Mouse (Mus musculus) embryonic facial prominence, embryonic 13.5 days (tissue): ENCODE data around the gene D630023F18Rik. TPM values are rescaled to one million over a fixed set of nuclear protein-coding genes. Genes with fewer than 3 reads are reported as not detected.

Experiments used
- ATAC-seq: fragments of 200-750 bp; cut with Nextera tagmentation; 2 replicates; pipeline ENCODE4 v1.8.0; 2017; ENCODE audit warnings: low read depth; ENCODE audit not compliant: insufficient number of reproducible peaks, insufficient read depth, low FRiP score, low TSS enrichment
- H3K27ac ChIP-seq: fragments of 300-500 bp; sonication (generic); 2 replicates; pipeline ENCODE4 v1.5.1; 2015; ENCODE audit warnings: moderate library complexity, mild to moderate bottlenecking, inconsistent platforms
- H3K27me3 ChIP-seq: fragments of 300-500 bp; sonication (generic); 2 replicates; pipeline ENCODE4 v1.6.1; 2015; ENCODE audit warnings: mild to moderate bottlenecking, inconsistent platforms
- H3K36me3 ChIP-seq: fragments of 300-500 bp; sonication (generic); 2 replicates; pipeline ENCODE4 v1.6.1; 2015; ENCODE audit warnings: mild to moderate bottlenecking, inconsistent platforms
- H3K4me1 ChIP-seq: fragments of 300-500 bp; sonication (generic); 2 replicates; pipeline ENCODE4 v1.6.1; 2015; ENCODE audit warnings: inconsistent platforms
- H3K4me2 ChIP-seq: fragments of 300-500 bp; sonication (generic); 2 replicates; pipeline ENCODE4 v1.6.1; 2015; ENCODE audit warnings: moderate library complexity, mild to moderate bottlenecking, inconsistent platforms
- H3K4me3 ChIP-seq: fragments of 300-500 bp; sonication (generic); 2 replicates; pipeline ENCODE4 v1.5.1; 2015; ENCODE audit warnings: mild to moderate bottlenecking, inconsistent platforms
- H3K9ac ChIP-seq: fragments of 300-500 bp; sonication (generic); 2 replicates; pipeline ENCODE4 v1.6.1; 2015; ENCODE audit warnings: mild to moderate bottlenecking, inconsistent platforms
- H3K9me3 ChIP-seq: fragments of 300-500 bp; sonication (generic); 2 replicates; pipeline ENCODE4 v1.6.1; 2016; ENCODE audit warnings: inconsistent platforms
- WGBS: fragments of 180-500 bp; shearing (Covaris S2); methylation state at CpG from one replicate; pipeline ENCODE4 v1.1.7; 2015; ENCODE audit warnings: mixed read lengths; 5-methylcytosine and 5-hydroxymethylcytosine counted together
- polyA plus RNA-seq: library from polyadenylated mRNA; unstranded; fragments of >200 nt; fragmentation: Nextera tagmentation; extraction: Ambion mirVana; gene quantifications from 2 replicates; pipeline ENCODE4 v1.2.1, GENCODE M21; 2015

The D630023F18Rik gene
- polyA plus RNA-seq, 1 experiment from 2014 or later: 0.15 TPM

DNA sequence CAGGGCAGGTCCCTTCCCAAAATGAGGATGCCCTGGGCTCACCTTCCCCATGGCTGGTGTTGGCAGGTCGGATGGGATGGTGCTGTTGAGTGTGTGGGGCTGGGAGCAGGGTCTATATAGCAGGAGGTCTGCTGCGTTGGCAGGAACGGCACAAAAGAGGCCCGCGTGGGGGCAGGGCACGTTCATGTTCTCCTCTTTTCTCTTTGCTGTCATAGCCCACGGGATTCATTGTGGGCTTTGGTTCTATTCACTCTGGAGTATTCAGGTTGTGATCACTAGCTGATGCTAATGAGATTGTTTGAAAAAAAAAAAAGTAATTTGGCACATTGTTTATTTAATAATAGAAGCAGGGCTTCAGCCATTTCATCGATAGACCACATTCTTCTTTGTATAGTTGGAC, 59.7 kb downstream of the D630023F18Rik start, which contains the start of gene Crygd:
Gene Crygd, minus strand, starts transcription at position 101 of the 400 bp plus-strand sequence.
- Histone ChIP-seq H3K9me3 (no peaks in the 10 kb centered on the region), H3K36me3 (no peaks in the 10 kb centered on the region), H3K9ac (no peak within 1 kb of the TSS), H3K4me1 (no peaks in the 10 kb centered on the region), H3K27me3 (no peaks in the 10 kb centered on the region), H3K4me2 (no peak within 1 kb of the TSS), H3K27ac (no peak within 1 kb of the TSS), H3K4me3 (no peak within 1 kb of the TSS)
- ATAC-seq: no peak
- WGBS: 87% methylated on average over 8 of the region's 8 CpGs

Other genes with a start within 250 kb of the D630023F18Rik start
- gene Plekhm3, start 166.4 kb downstream of the D630023F18Rik start, polyA plus RNA-seq: 8.6 and 8.7 TPM in 2 replicates
- 0.29 TPM in 1 of 2 replicates, not detected in the other for gene Akr1cl, start 90.5 kb downstream of the D630023F18Rik start, polyA plus RNA-seq
- gene Cryge, start 72.1 kb downstream of the D630023F18Rik start, polyA plus RNA-seq: not detected in 2 replicates
- not detected in 2 replicates for gene Crygd, start 59.8 kb downstream of the D630023F18Rik start, polyA plus RNA-seq
- not detected in 2 replicates for gene Crygc, start 49.5 kb downstream of the D630023F18Rik start, polyA plus RNA-seq
- gene Crygb, start 40.9 kb downstream of the D630023F18Rik start, polyA plus RNA-seq: 0.76 and 0.94 TPM in 2 replicates
- not detected in 2 replicates for gene Cryga, start 19.8 kb downstream of the D630023F18Rik start, polyA plus RNA-seq
- not detected in 2 replicates for gene Gm28845, start 3.7 kb downstream of the D630023F18Rik start, polyA plus RNA-seq
- 148 and 152 TPM in 2 replicates for gene Idh1, start 63.3 kb upstream of the D630023F18Rik start, polyA plus RNA-seq
- gene Pikfyve, start 63.5 kb upstream of the D630023F18Rik start, polyA plus RNA-seq: 11.2 and 12.0 TPM in 2 replicates
- gene Pth2r, start 158.8 kb upstream of the D630023F18Rik start, polyA plus RNA-seq: 0.27 and 0.48 TPM in 2 replicates